Mouse (Mus musculus): ENCODE data around the gene Prokr1.

GRCm38 (mm10) chr6:87583991-87584390 lies 6.6 kb downstream of the Prokr1 start:
- no peak for TF ChIP-seq CTCF (IDR thresholded peaks at IDR 0.05; ENCODE audit: low read depth, low read length)
- no peak for TF ChIP-seq POLR2A (IDR thresholded peaks at IDR 0.05; ENCODE audit: extremely low read depth, insufficient read depth, low read length)

All from liver, adult 2 months (tissue).